Mouse (Mus musculus): ENCODE measurements around the gene Garem2.

DNA sequence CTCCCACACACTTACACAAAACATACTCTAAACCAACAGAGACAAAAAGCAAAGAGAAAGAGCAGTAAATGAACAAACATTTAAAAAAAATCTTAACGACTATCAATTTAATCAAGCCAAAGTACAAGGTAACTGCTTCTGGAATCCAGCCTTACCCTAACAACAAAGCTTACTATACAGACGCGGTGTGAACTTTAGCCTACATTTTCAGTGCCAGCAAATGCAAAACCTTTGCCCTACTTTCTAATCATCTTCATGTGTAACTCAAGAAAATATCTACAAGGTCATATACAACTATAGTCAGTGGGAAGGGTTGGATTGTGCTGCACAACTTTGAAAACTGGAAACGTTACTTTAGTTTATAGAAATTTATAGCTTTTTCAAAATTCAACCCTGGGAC lies 47.0 kb downstream of the Garem2 start:
- no peak for TF ChIP-seq POLR2A (IDR thresholded peaks at IDR 0.05; ENCODE audit: insufficient read depth, low read depth, low read length)
- TF ChIP-seq CTCF (IDR thresholded peaks at IDR 0.05; ENCODE audit: insufficient read depth, low read depth, low read length): no peak

Data from olfactory bulb, adult 2 months (tissue).